Mouse (Mus musculus): ENCODE results near the gene Tbx6.

GRCm38 (mm10) chr7:126786142-126786541 lies 4.9 kb downstream of the Tbx6 start:
- TF ChIP-seq CTCF (IDR thresholded peaks at IDR 0.05), result no peak
- no peak for TF ChIP-seq EP300 (IDR thresholded peaks at IDR 0.05)
